Mouse (Mus musculus) intestine, embryonic 15.5 days (tissue): Measurements from ENCODE around the gene Actg1. TPM values are rescaled to one million over a fixed set of nuclear protein-coding genes. Genes with fewer than 3 reads are reported as not detected.
A peak's percentile ranks its signal among the peaks of the same experiment; 100 is the strongest.

Experiments used
- ATAC-seq: fragments of 200-750 bp; cut with Nextera tagmentation; 2 replicates; pipeline ENCODE4 v1.8.0; 2017; ENCODE audit warnings: moderate TSS enrichment, moderate library complexity
- H3K27ac ChIP-seq: fragments of 300-500 bp; sonication (generic); 2 replicates; pipeline ENCODE4 v1.5.1; 2015; ENCODE audit warnings: mild to moderate bottlenecking, inconsistent platforms
- H3K27me3 ChIP-seq: fragments of 300-500 bp; sonication (generic); replicated peaks from 2 replicates; pipeline ENCODE4 v1.6.1; 2015; ENCODE audit warnings: inconsistent platforms
- H3K36me3 ChIP-seq: fragments of 300-500 bp; sonication (generic); 2 replicates; pipeline ENCODE4 v1.6.1; 2015; ENCODE audit warnings: inconsistent platforms
- H3K4me1 ChIP-seq: fragments of 300-500 bp; sonication (generic); replicated peaks from 2 replicates; pipeline ENCODE4 v1.6.1; 2015; ENCODE audit warnings: inconsistent platforms
- H3K4me2 ChIP-seq: fragments of 300-500 bp; sonication (generic); replicated peaks from 2 replicates; pipeline ENCODE4 v1.6.1; 2015; ENCODE audit warnings: mild to moderate bottlenecking, inconsistent platforms
- H3K4me3 ChIP-seq: fragments of 300-500 bp; sonication (generic); replicated peaks from 2 replicates; pipeline ENCODE4 v1.5.1; 2015; ENCODE audit warnings: inconsistent platforms
- H3K9ac ChIP-seq: fragments of 300-500 bp; sonication (generic); 2 replicates; pipeline ENCODE4 v1.6.1; 2015; ENCODE audit warnings: inconsistent platforms
- H3K9me3 ChIP-seq: fragments of 300-500 bp; sonication (generic); 2 replicates; pipeline ENCODE4 v1.6.1; 2016; ENCODE audit warnings: inconsistent platforms
- WGBS: fragments of 180-500 bp; shearing (Covaris S2); methylation state at CpG from one replicate; pipeline ENCODE4 v1.1.7; 2015; 5-methylcytosine and 5-hydroxymethylcytosine counted together
- polyA plus RNA-seq: library from polyadenylated mRNA; unstranded; fragments of >200 nt; fragmentation: Nextera tagmentation; extraction: Ambion mirVana; gene quantifications from 2 replicates; pipeline ENCODE4 v1.2.1, GENCODE M21; 2015

The Actg1 gene
- polyA plus RNA-seq, 1 experiment from 2014 or later = 2,658 TPM

GRCm38 (mm10) chr11:120338786-120339185, 9.6 kb downstream of the Actg1 start:
- H3K4me1 ChIP-seq = 0 out of 2 replicates have a peak, but pooled peaks cover 2% of the 10 kb centered on the region
- H3K9me3 ChIP-seq = no peaks in the 10 kb centered on the region
- no peaks in the 10 kb centered on the region for H3K27me3 ChIP-seq
- no peak overlapping the region for H3K9ac ChIP-seq
- no peaks in the 10 kb centered on the region for H3K36me3 ChIP-seq
- H3K4me2 ChIP-seq = no peak overlapping the region
- WGBS = 76% methylated on average over 3 of the region's 3 CpGs
- no peak overlapping the region for H3K4me3 ChIP-seq
- H3K27ac ChIP-seq = no peak overlapping the region
- no peak for ATAC-seq

- H3K9me3 ChIP-seq = no peaks in the 10 kb centered on the region
- no peaks in the 10 kb centered on the region for H3K27me3 ChIP-seq
- no peak overlapping the region for H3K4me3 ChIP-seq
- no peak overlapping the region for H3K27ac ChIP-seq
- WGBS = 31% methylated on average over 2 of the region's 2 CpGs
- no peaks in the 10 kb centered on the region for H3K36me3 ChIP-seq
- no peak overlapping the region for H3K4me2 ChIP-seq
- H3K9ac ChIP-seq = no peak overlapping the region
- ATAC-seq = no peak
- H3K4me1 ChIP-seq = 0 out of 2 replicates have a peak, but pooled peaks cover 2% of the 10 kb centered on the region
Observed at GRCm38 (mm10) chr11:120337447-120337846, 10.9 kb downstream of the Actg1 start.

GRCm38 (mm10) chr11:120335431-120336021, 12.8 kb downstream of the Actg1 start:
- WGBS = 78% methylated on average over 6 of the region's 6 CpGs
- H3K27me3 ChIP-seq = no peaks in the 10 kb centered on the region
- no peaks in the 10 kb centered on the region for H3K9me3 ChIP-seq
- ATAC-seq = no peak
- H3K4me2 ChIP-seq = no peak overlapping the region
- no peak overlapping the region for H3K27ac ChIP-seq
- H3K4me3 ChIP-seq = no peak overlapping the region
- 0 out of 2 replicates have a peak, but pooled peaks cover 2% of the 10 kb centered on the region for H3K4me1 ChIP-seq
- no peak overlapping the region for H3K9ac ChIP-seq
- no peaks in the 10 kb centered on the region for H3K36me3 ChIP-seq

GRCm38 (mm10) chr11:120320156-120320555, 28.2 kb downstream of the Actg1 start:
- WGBS = 95% methylated on average over 10 of the region's 10 CpGs
- Histone ChIP-seq H3K9me3 (no peaks in the 10 kb centered on the region), H3K27ac (no peak overlapping the region), H3K27me3 (no peaks in the 10 kb centered on the region), H3K9ac (no peak overlapping the region), H3K4me3 (no peak overlapping the region), H3K4me2 (no peak overlapping the region), H3K4me1 (peaks cover 10% of the 10 kb centered on the region), H3K36me3 (no peaks in the 10 kb centered on the region)
- no peak for ATAC-seq

- no peaks in the 10 kb centered on the region for H3K27me3 ChIP-seq
- H3K9ac ChIP-seq = no peak overlapping the region
- peaks cover 11% of the 10 kb centered on the region for H3K4me1 ChIP-seq
- no peak for ATAC-seq
- H3K9me3 ChIP-seq = no peaks in the 10 kb centered on the region
- no peaks in the 10 kb centered on the region for H3K36me3 ChIP-seq
- no peak overlapping the region for H3K4me3 ChIP-seq
- no peak overlapping the region for H3K4me2 ChIP-seq
- H3K27ac ChIP-seq = no peak overlapping the region
- 89% methylated on average over 5 of the region's 5 CpGs for WGBS
Observed at GRCm38 (mm10) chr11:120319310-120319709, 29.0 kb downstream of the Actg1 start.

GRCm38 (mm10) chr11:120317456-120317855, 30.9 kb downstream of the Actg1 start:
- Histone ChIP-seq H3K27me3 (no peaks in the 10 kb centered on the region), H3K36me3 (no peaks in the 10 kb centered on the region), H3K4me1 (peaks cover 11% of the 10 kb centered on the region), H3K4me2 (peak overlapping the region; percentile 93), H3K27ac (peak overlapping the region; percentile 99; the same call in 1 of the 2 replicates), H3K4me3 (no peak overlapping the region), H3K9ac (no peak overlapping the region), H3K9me3 (no peaks in the 10 kb centered on the region)
- no peak for ATAC-seq
- WGBS = 47% methylated on average over 7 of the region's 7 CpGs

GRCm38 (mm10) chr11:120316690-120317254, 31.6 kb downstream of the Actg1 start:
- no peaks in the 10 kb centered on the region for H3K36me3 ChIP-seq
- H3K27ac ChIP-seq = peak overlapping the region; percentile 99
- no peaks in the 10 kb centered on the region for H3K9me3 ChIP-seq
- H3K4me1 ChIP-seq = peaks cover 12% of the 10 kb centered on the region
- peak overlapping the region; percentile 89 for H3K9ac ChIP-seq
- no peaks in the 10 kb centered on the region for H3K27me3 ChIP-seq
- H3K4me2 ChIP-seq = peak overlapping the region; percentile 93
- WGBS = 11% methylated on average over 13 of the region's 13 CpGs
- peak overlapping the region; percentile 53 for H3K4me3 ChIP-seq
- ATAC-seq = peak; percentile 46; the same call in 1 of the 2 replicates

- Histone ChIP-seq H3K36me3 (no peaks in the 10 kb centered on the region), H3K4me2 (peak overlapping the region; percentile 93), H3K27me3 (no peaks in the 10 kb centered on the region), H3K4me1 (peaks cover 19% of the 10 kb centered on the region), H3K4me3 (peak overlapping the region; percentile 53), H3K27ac (peak overlapping the region; percentile 99), H3K9me3 (no peaks in the 10 kb centered on the region), H3K9ac (peak overlapping the region; percentile 89)
- ATAC-seq = peak; percentile 98
- 6% methylated on average over 37 of the region's 37 CpGs for WGBS
Observed at GRCm38 (mm10) chr11:120315832-120316689, 32.3 kb downstream of the Actg1 start.

GRCm38 (mm10) chr11:120315416-120315761, 33.0 kb downstream of the Actg1 start:
- no peaks in the 10 kb centered on the region for H3K9me3 ChIP-seq
- 26% methylated on average over 4 of the region's 4 CpGs for WGBS
- H3K36me3 ChIP-seq = no peaks in the 10 kb centered on the region
- H3K4me1 ChIP-seq = peaks cover 23% of the 10 kb centered on the region
- peak overlapping the region; percentile 93 for H3K4me2 ChIP-seq
- H3K9ac ChIP-seq = peak overlapping the region; percentile 49; the same call in 1 of the 2 replicates
- H3K27me3 ChIP-seq = no peaks in the 10 kb centered on the region
- peak overlapping the region; percentile 99 for H3K27ac ChIP-seq
- H3K4me3 ChIP-seq = peak overlapping the region; percentile 53
- no peak for ATAC-seq

GRCm38 (mm10) chr11:120314721-120315415, 33.5 kb downstream of the Actg1 start:
- Histone ChIP-seq H3K27me3 (no peaks in the 10 kb centered on the region), H3K4me2 (peak overlapping the region; percentile 93), H3K36me3 (no peaks in the 10 kb centered on the region), H3K4me1 (peaks cover 24% of the 10 kb centered on the region), H3K4me3 (0 out of 2 replicates have a peak overlapping the region, but pooled peaks have one; percentile 53), H3K27ac (peak overlapping the region; percentile 99), H3K9ac (peak overlapping the region; percentile 49; the same call in 1 of the 2 replicates), H3K9me3 (no peaks in the 10 kb centered on the region)
- 58% methylated on average over 16 of the region's 16 CpGs for WGBS
- no peak for ATAC-seq

GRCm38 (mm10) chr11:120313906-120314685, 34.2 kb downstream of the Actg1 start:
- Histone ChIP-seq H3K9me3 (no peaks in the 10 kb centered on the region), H3K4me2 (no peak overlapping the region), H3K27me3 (no peaks in the 10 kb centered on the region), H3K4me1 (peaks cover 24% of the 10 kb centered on the region), H3K9ac (no peak overlapping the region), H3K27ac (no peak overlapping the region), H3K4me3 (no peak overlapping the region), H3K36me3 (no peaks in the 10 kb centered on the region)
- WGBS = 61% methylated on average over 6 of the region's 6 CpGs
- no peak for ATAC-seq
